Mouse (Mus musculus) bone marrow macrophage, adult 2 months (primary cell): ENCODE results near the gene Pde4c.

Experiments
- CTCF ChIP-seq: IDR thresholded peaks from 2 replicates; pipeline ENCODE4 v1.5.1; 2012; ENCODE audit warnings: low read depth, mild to moderate bottlenecking, low read length, moderate library complexity
- POLR2A ChIP-seq: IDR thresholded peaks from 2 replicates; pipeline ENCODE4 v1.6.1; 2012; ENCODE audit warnings: mild to moderate bottlenecking, low read depth, low read length, borderline replicate concordance

- TF ChIP-seq CTCF (no peak), POLR2A (no peak)
Observed at GRCm38 (mm10) chr8:70674716-70675115, 48.8 kb upstream of the Pde4c start.
